Mouse (Mus musculus) liver, postnatal 0 days (tissue): ENCODE measurements around the gene Dusp28.

Experiments used
- CTCF ChIP-seq: sonication (generic); IDR thresholded peaks from 2 replicates; pipeline ENCODE4 v1.5.1; 2016; ENCODE audit warnings: antibody characterized with exemption, low read depth
- EP300 ChIP-seq: IDR thresholded peaks from 2 replicates; pipeline ENCODE4 v1.6.1; 2016; ENCODE audit warnings: antibody characterized with exemption, low read depth, mild to moderate bottlenecking

DNA sequence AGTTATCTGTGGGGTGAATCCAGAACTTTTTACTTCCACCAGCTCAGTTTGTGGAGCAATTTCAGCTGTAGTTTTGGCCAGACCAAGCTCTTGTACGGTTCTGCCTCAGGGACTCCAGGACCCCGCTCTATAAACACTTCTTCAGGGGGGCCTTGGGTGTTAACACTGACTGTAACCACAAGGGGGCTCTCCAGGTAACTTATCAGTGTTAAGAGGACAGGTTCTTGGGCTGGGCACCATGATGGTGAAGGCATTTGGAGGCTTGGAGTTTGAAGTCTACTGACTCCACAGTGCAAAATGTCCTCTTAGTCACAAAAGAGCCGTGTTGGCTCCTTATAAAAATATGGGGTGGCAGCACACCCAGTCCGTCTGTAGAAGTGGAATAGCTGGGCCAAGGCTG, 2.3 kb downstream of the Dusp28 start:
- peak; percentile 57 for TF ChIP-seq CTCF
- TF ChIP-seq EP300, result no peak
